Mouse (Mus musculus): ENCODE measurements around the gene Spa17. TPM values are rescaled to one million over a fixed set of nuclear protein-coding genes. Genes with fewer than 3 reads are reported as not detected.

The Spa17 gene
- polyA plus RNA-seq, 1 experiment from 2014 or later: 7.3 TPM

DNA sequence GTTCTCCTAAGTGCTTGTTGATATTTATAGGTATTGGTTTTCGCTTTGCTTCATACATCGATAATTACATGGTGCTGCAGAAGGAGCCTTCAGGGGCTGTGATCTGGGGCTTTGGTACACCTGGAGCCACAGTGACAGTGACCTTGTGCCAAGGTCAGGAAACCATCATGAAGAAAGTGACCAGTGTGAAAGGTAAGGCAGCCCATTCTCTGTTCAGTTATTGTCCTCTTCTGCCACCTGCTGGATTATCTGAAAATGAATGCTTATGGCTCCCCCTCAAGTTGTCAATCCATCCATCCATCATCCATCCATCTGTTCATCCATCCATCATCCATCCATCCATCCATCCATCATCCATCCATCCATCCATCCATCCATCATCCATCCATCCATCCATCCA is 3.2 kb upstream of the Spa17 start:
- Histone ChIP-seq H3K4me3 (ENCODE audit: control insufficient read depth in 1 of 2, insufficient read depth in 1 of 2, low read depth in 1 of 2, low read length in 2 of 2) (no peak overlapping the region), H3K9ac (ENCODE audit: low read length) (no peak overlapping the region), H3K27me3 (ENCODE audit: control insufficient read depth, insufficient read depth, low read length) (no peaks in the 10 kb centered on the region), H3K4me1 (ENCODE audit: control insufficient read depth in 2 of 2, insufficient read depth in 2 of 2, low read length in 2 of 2) (peaks cover 0 to 5% of the 10 kb centered on the region in 2 experiments; a peak in 1 of 4 replicates), H3K27ac (replicated peaks in 1 of 2; ENCODE audit: control insufficient read depth in 1 of 2, insufficient read depth in 1 of 2, low read depth in 2 of 2, low read length in 2 of 2) (no peak overlapping the region), H3K9me3 (ENCODE audit: control insufficient read depth, low read length) (no peaks in the 10 kb centered on the region), H3K36me3 (ENCODE audit: control insufficient read depth, insufficient read depth, low read length) (no peaks in the 10 kb centered on the region), H3K4me2 (ENCODE audit: low read length) (no peak overlapping the region)
- WGBS: 38% methylated on average over 2 of the region's 2 CpGs
- no peak for ATAC-seq (ENCODE audit: insufficient number of reproducible peaks, insufficient read depth, low FRiP score, low read depth)

- no peaks in the 10 kb centered on the region for H3K36me3 ChIP-seq (ENCODE audit: control insufficient read depth, insufficient read depth, low read length)
- peaks cover 0 to 5% of the 10 kb centered on the region in 2 experiments; a peak in 1 of 4 replicates for H3K4me1 ChIP-seq (ENCODE audit: control insufficient read depth in 2 of 2, insufficient read depth in 2 of 2, low read length in 2 of 2)
- no peak overlapping the region for H3K4me2 ChIP-seq (ENCODE audit: low read length)
- no peak overlapping the region for H3K4me3 ChIP-seq (ENCODE audit: control insufficient read depth in 1 of 2, insufficient read depth in 1 of 2, low read depth in 1 of 2, low read length in 2 of 2)
- no peaks in the 10 kb centered on the region for H3K27me3 ChIP-seq (ENCODE audit: control insufficient read depth, insufficient read depth, low read length)
- H3K27ac ChIP-seq (replicated peaks in 1 of 2; ENCODE audit: control insufficient read depth in 1 of 2, insufficient read depth in 1 of 2, low read depth in 2 of 2, low read length in 2 of 2): no peak overlapping the region
- no peak for ATAC-seq (ENCODE audit: insufficient number of reproducible peaks, insufficient read depth, low FRiP score, low read depth)
- no peak overlapping the region for H3K9ac ChIP-seq (ENCODE audit: low read length)
- WGBS: 72% methylated on average over 5 of the region's 5 CpGs
- H3K9me3 ChIP-seq (ENCODE audit: control insufficient read depth, low read length): no peaks in the 10 kb centered on the region
Measured at GRCm38 (mm10) chr9:37615220-37615619, 1.7 kb upstream of the Spa17 start.

DNA sequence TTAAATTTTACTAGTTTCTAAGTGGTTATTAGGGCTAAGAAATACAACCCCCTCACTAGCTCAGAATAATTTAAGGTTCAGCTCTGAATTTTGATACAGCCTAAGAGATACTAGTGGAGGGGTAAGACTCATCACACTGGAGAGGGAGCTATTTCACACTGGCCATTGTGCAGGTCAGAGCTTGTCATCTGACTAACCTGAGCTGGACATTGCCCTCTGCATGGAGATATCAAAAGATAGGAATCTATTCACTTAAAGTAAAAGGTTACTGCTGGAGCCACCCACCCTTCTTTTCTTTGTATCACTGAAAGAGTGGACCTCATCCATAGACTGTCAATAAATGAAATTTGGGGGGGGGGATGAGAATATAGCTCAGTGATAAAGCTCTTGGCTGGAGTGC is 794 bp upstream of the Spa17 start:
- Histone ChIP-seq H3K27me3 (ENCODE audit: control insufficient read depth, insufficient read depth, low read length) (no peaks in the 10 kb centered on the region), H3K4me1 (ENCODE audit: control insufficient read depth in 2 of 2, insufficient read depth in 2 of 2, low read length in 2 of 2) (peaks cover 0 to 5% of the 10 kb centered on the region in 2 experiments; a peak in 1 of 4 replicates), H3K9ac (ENCODE audit: low read length) (no peak overlapping the region; the same call in 1 of the 2 replicates), H3K4me2 (ENCODE audit: low read length) (peak overlapping the region; percentile 83), H3K9me3 (ENCODE audit: control insufficient read depth, low read length) (no peaks in the 10 kb centered on the region), H3K4me3 (ENCODE audit: control insufficient read depth in 1 of 2, insufficient read depth in 1 of 2, low read depth in 1 of 2, low read length in 2 of 2) (peak overlapping the region in 1 of 2 experiments; percentile 71; a peak in 1 of 4 replicates), H3K27ac (replicated peaks in 1 of 2; ENCODE audit: control insufficient read depth in 1 of 2, insufficient read depth in 1 of 2, low read depth in 2 of 2, low read length in 2 of 2) (no peak overlapping the region; a peak in 1 of 4 replicates), H3K36me3 (ENCODE audit: control insufficient read depth, insufficient read depth, low read length) (no peaks in the 10 kb centered on the region)
- ATAC-seq (ENCODE audit: insufficient number of reproducible peaks, insufficient read depth, low FRiP score, low read depth): no peak

DNA sequence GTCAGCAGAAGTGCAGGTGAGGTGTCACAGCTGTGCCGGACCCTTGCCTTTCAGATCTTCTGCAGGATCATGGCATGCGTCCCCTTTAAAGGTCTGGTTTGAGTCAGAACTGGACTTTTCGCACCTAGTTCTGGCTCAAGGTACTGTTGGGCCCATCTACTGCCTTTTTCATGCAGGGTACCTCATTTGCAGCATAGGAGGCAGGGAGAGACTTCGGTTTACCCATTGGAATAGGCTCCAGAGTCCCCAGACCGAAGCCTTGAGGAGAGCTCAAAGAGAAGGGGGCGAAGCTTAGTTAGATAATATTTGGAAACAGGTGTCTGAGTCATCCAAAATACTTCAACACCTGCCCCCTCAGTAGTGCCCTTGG is 374 bp upstream of the Spa17 start:
- ATAC-seq (ENCODE audit: insufficient number of reproducible peaks, insufficient read depth, low FRiP score, low read depth): 0 out of 2 replicates have a peak, but pooled peaks have one; percentile 9
- peaks cover 0 to 5% of the 10 kb centered on the region in 2 experiments; a peak in 1 of 4 replicates for H3K4me1 ChIP-seq (ENCODE audit: control insufficient read depth in 2 of 2, insufficient read depth in 2 of 2, low read length in 2 of 2)
- H3K4me2 ChIP-seq (ENCODE audit: low read length): peak overlapping the region; percentile 83
- no peaks in the 10 kb centered on the region for H3K27me3 ChIP-seq (ENCODE audit: control insufficient read depth, insufficient read depth, low read length)
- peak overlapping the region; percentile 71 to 87 for H3K4me3 ChIP-seq (ENCODE audit: control insufficient read depth in 1 of 2, insufficient read depth in 1 of 2, low read depth in 1 of 2, low read length in 2 of 2)
- WGBS: 19% methylated on average over 6 of the region's 6 CpGs
- peak overlapping the region; percentile 73 for H3K9ac ChIP-seq (ENCODE audit: low read length)
- no peaks in the 10 kb centered on the region for H3K36me3 ChIP-seq (ENCODE audit: control insufficient read depth, insufficient read depth, low read length)
- peak overlapping the region; percentile 63 to 89; a peak in 3 of 4 replicates for H3K27ac ChIP-seq (replicated peaks in 1 of 2; ENCODE audit: control insufficient read depth in 1 of 2, insufficient read depth in 1 of 2, low read depth in 2 of 2, low read length in 2 of 2)
- no peaks in the 10 kb centered on the region for H3K9me3 ChIP-seq (ENCODE audit: control insufficient read depth, low read length)

- Histone ChIP-seq H3K27ac (replicated peaks in 1 of 2; ENCODE audit: control insufficient read depth in 1 of 2, insufficient read depth in 1 of 2, low read depth in 2 of 2, low read length in 2 of 2) (no peak overlapping the region), H3K9ac (ENCODE audit: low read length) (no peak overlapping the region), H3K4me1 (ENCODE audit: control insufficient read depth in 2 of 2, insufficient read depth in 2 of 2, low read length in 2 of 2) (peaks cover 0 to 5% of the 10 kb centered on the region in 2 experiments; a peak in 1 of 4 replicates), H3K4me3 (ENCODE audit: control insufficient read depth in 1 of 2, insufficient read depth in 1 of 2, low read depth in 1 of 2, low read length in 2 of 2) (no peak overlapping the region), H3K36me3 (ENCODE audit: control insufficient read depth, insufficient read depth, low read length) (no peaks in the 10 kb centered on the region), H3K9me3 (ENCODE audit: control insufficient read depth, low read length) (no peaks in the 10 kb centered on the region), H3K4me2 (ENCODE audit: low read length) (no peak overlapping the region), H3K27me3 (ENCODE audit: control insufficient read depth, insufficient read depth, low read length) (no peaks in the 10 kb centered on the region)
- 72% methylated on average over 4 of the region's 4 CpGs for WGBS
- no peak for ATAC-seq (ENCODE audit: insufficient number of reproducible peaks, insufficient read depth, low FRiP score, low read depth)
Measured at GRCm38 (mm10) chr9:37609558-37609957, 4.0 kb downstream of the Spa17 start.

DNA sequence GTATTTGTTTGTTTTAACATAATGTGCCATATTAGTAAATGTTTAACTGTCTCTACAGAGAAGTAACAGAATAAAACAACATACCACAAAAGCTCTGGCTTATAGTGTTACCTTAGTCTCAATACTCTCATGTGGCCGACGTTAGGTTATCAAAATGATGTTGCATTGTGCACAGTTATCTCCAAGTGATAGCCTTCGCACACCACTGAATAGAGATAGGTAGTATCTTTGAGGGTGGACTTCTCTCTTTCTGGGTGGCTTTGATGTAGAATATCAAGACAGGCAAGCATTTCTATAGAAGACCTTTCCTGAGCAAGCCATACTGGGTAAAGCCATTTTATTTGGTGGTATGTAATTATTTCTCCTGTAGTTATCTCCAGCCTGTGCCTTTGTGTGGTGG is 8.4 kb downstream of the Spa17 start:
- H3K9me3 ChIP-seq (ENCODE audit: control insufficient read depth, low read length): no peaks in the 10 kb centered on the region
- H3K27ac ChIP-seq (replicated peaks in 1 of 2; ENCODE audit: control insufficient read depth in 1 of 2, insufficient read depth in 1 of 2, low read depth in 2 of 2, low read length in 2 of 2): no peak overlapping the region
- no peak overlapping the region for H3K4me2 ChIP-seq (ENCODE audit: low read length)
- ATAC-seq (ENCODE audit: insufficient number of reproducible peaks, insufficient read depth, low FRiP score, low read depth): no peak
- H3K4me1 ChIP-seq (ENCODE audit: control insufficient read depth in 2 of 2, insufficient read depth in 2 of 2, low read length in 2 of 2): no peaks in the 10 kb centered on the region
- H3K36me3 ChIP-seq (ENCODE audit: control insufficient read depth, insufficient read depth, low read length): no peaks in the 10 kb centered on the region
- WGBS: 67% methylated on average over 3 of the region's 3 CpGs
- no peak overlapping the region for H3K4me3 ChIP-seq (ENCODE audit: control insufficient read depth in 1 of 2, insufficient read depth in 1 of 2, low read depth in 1 of 2, low read length in 2 of 2)
- no peaks in the 10 kb centered on the region for H3K27me3 ChIP-seq (ENCODE audit: control insufficient read depth, insufficient read depth, low read length)
- H3K9ac ChIP-seq (ENCODE audit: low read length): no peak overlapping the region

GRCm38 (mm10) chr9:37600538-37601205 is 12.8 kb downstream of the Spa17 start:
- Histone ChIP-seq H3K9ac (ENCODE audit: low read length) (no peak overlapping the region), H3K27ac (replicated peaks in 1 of 2; ENCODE audit: control insufficient read depth in 1 of 2, insufficient read depth in 1 of 2, low read depth in 2 of 2, low read length in 2 of 2) (no peak overlapping the region), H3K36me3 (ENCODE audit: control insufficient read depth, insufficient read depth, low read length) (no peaks in the 10 kb centered on the region), H3K4me1 (ENCODE audit: control insufficient read depth in 2 of 2, insufficient read depth in 2 of 2, low read length in 2 of 2) (no peaks in the 10 kb centered on the region), H3K27me3 (ENCODE audit: control insufficient read depth, insufficient read depth, low read length) (no peaks in the 10 kb centered on the region), H3K9me3 (ENCODE audit: control insufficient read depth, low read length) (no peaks in the 10 kb centered on the region), H3K4me2 (ENCODE audit: low read length) (no peak overlapping the region), H3K4me3 (ENCODE audit: control insufficient read depth in 1 of 2, insufficient read depth in 1 of 2, low read depth in 1 of 2, low read length in 2 of 2) (no peak overlapping the region)
- no peak for ATAC-seq (ENCODE audit: insufficient number of reproducible peaks, insufficient read depth, low FRiP score, low read depth)
- WGBS: 70% methylated on average over 2 of the region's 2 CpGs

DNA sequence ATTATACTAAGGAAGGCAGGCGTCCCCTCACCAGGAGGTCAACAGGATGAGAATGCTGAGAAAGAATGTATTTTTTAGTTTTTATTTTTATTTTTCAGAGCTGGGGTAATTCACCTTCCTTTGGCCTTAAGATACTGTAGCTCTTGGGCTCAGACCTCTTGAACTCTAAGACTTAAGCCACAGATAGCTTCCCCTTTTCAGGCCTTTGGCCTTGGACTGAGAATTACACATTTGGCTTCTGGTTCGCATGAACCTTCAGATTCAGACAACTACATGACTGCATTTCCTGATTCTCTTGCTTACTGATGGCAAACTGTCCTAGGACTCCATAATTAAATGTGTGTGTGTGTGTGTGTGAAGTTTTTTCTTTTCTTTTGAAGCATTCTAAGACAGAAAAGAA is 14.9 kb downstream of the Spa17 start:
- Histone ChIP-seq H3K9ac (ENCODE audit: low read length) (no peak overlapping the region), H3K27me3 (ENCODE audit: control insufficient read depth, insufficient read depth, low read length) (no peaks in the 10 kb centered on the region), H3K36me3 (ENCODE audit: control insufficient read depth, insufficient read depth, low read length) (no peaks in the 10 kb centered on the region), H3K4me2 (ENCODE audit: low read length) (no peak overlapping the region), H3K4me1 (ENCODE audit: control insufficient read depth in 2 of 2, insufficient read depth in 2 of 2, low read length in 2 of 2) (no peaks in the 10 kb centered on the region), H3K9me3 (ENCODE audit: control insufficient read depth, low read length) (no peaks in the 10 kb centered on the region), H3K27ac (replicated peaks in 1 of 2; ENCODE audit: control insufficient read depth in 1 of 2, insufficient read depth in 1 of 2, low read depth in 2 of 2, low read length in 2 of 2) (no peak overlapping the region), H3K4me3 (ENCODE audit: control insufficient read depth in 1 of 2, insufficient read depth in 1 of 2, low read depth in 1 of 2, low read length in 2 of 2) (no peak overlapping the region)
- no peak for ATAC-seq (ENCODE audit: insufficient number of reproducible peaks, insufficient read depth, low FRiP score, low read depth)
- WGBS: 94% methylated on average over 2 of the region's 2 CpGs
